Mouse (Mus musculus) midbrain, embryonic 14.5 days (tissue): ENCODE data around the gene Ndufs1. TPM values are rescaled to one million over a fixed set of nuclear protein-coding genes. Genes with fewer than 3 reads are reported as not detected.

Source experiments
- ATAC-seq: fragments of 200-750 bp; cut with Nextera tagmentation; 2 replicates; pipeline ENCODE4 v1.8.0; 2017; ENCODE audit warnings: moderate number of reproducible peaks, moderate library complexity; ENCODE audit not compliant: low FRiP score, low TSS enrichment
- DNase-seq: peaks from one replicate; pipeline ENCODE4 v3.0.0-alpha.2; 2015
- H3K27ac ChIP-seq: fragments of 300-500 bp; sonication (generic); replicated peaks from 2 replicates; pipeline ENCODE4 v1.5.1; 2014; ENCODE audit warnings: mild to moderate bottlenecking, low read depth, low read length, moderate library complexity
- H3K27me3 ChIP-seq: fragments of 300-500 bp; sonication (generic); 2 replicates; pipeline ENCODE4 v1.6.1; 2014; ENCODE audit warnings: low read length, control low read depth, mixed read lengths; ENCODE audit not compliant: control insufficient read depth, insufficient read depth
- H3K36me3 ChIP-seq: fragments of 300-500 bp; sonication (generic); 2 replicates; pipeline ENCODE4 v1.6.1; 2014; ENCODE audit warnings: low read length, control low read depth; ENCODE audit not compliant: control insufficient read depth, insufficient read depth
- H3K4me1 ChIP-seq: fragments of 300-500 bp; sonication (generic); 2 replicates; pipeline ENCODE4 v1.6.1; 2014; ENCODE audit warnings: mild to moderate bottlenecking, antibody characterized with exemption, low read length, control low read depth; ENCODE audit not compliant: control insufficient read depth, insufficient read depth
- H3K4me2 ChIP-seq: fragments of 300-500 bp; sonication (generic); 2 replicates; pipeline ENCODE4 v1.6.1; 2014; ENCODE audit warnings: mild to moderate bottlenecking, low read length, moderate library complexity
- H3K4me3 ChIP-seq: fragments of 300-500 bp; sonication (generic); replicated peaks from 2 replicates; pipeline ENCODE4 v1.5.1; 2014; ENCODE audit warnings: low read depth, low read length
- H3K9ac ChIP-seq: fragments of 300-500 bp; sonication (generic); replicated peaks from 2 replicates; pipeline ENCODE4 v1.6.1; 2014; ENCODE audit warnings: mild to moderate bottlenecking, low read length, moderate library complexity
- H3K9me3 ChIP-seq: fragments of 300-500 bp; sonication (generic); 2 replicates; pipeline ENCODE4 v1.6.1; 2016; ENCODE audit warnings: low read length, control low read depth, mixed read lengths; ENCODE audit not compliant: control insufficient read depth
- WGBS: fragments of 180-500 bp; shearing (Covaris S2); extraction: QIAGEN DNeasy Blood & Tissue Kit; methylation state at CpG from one replicate; pipeline ENCODE4 v1.1.7; 2014; 5-methylcytosine and 5-hydroxymethylcytosine counted together
- polyA plus RNA-seq: library from polyadenylated mRNA; unstranded; fragments of >200 nt; fragmentation: Nextera tagmentation; extraction: Ambion mirVana; gene quantifications from 2 replicates; pipeline ENCODE4 v1.2.1, GENCODE M21; 2014

Ndufs1 gene
- polyA plus RNA-seq, 1 experiment from 2014 or later: 136 TPM

DNA sequence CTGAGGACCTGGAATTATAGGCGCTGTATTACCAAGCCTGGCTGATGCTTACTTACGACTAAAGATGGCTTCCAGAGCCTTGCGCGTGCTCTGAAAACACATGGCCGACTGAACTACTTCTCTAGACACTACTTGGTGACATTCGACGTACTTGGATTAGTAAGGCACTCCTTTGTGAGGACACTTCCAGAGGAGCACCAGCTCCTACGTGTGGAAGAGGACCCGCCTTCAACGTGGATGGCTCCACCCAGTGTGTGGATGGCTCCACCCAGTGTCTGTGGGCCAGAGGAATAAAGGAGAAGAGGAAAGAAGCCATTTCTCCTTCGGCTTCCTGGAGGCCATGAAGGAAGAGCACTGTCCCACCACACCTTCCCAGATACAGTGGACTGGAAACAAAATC is 44.9 kb downstream of the Ndufs1 start:
- WGBS: 92% methylated on average over 11 of the region's 11 CpGs
- no peaks in the 10 kb centered on the region for H3K9me3 ChIP-seq
- no peak for DNase-seq
- ATAC-seq: no peak
- no peaks in the 10 kb centered on the region for H3K36me3 ChIP-seq
- no peaks in the 10 kb centered on the region for H3K4me1 ChIP-seq
- H3K4me2 ChIP-seq: no peak overlapping the region
- H3K9ac ChIP-seq: no peak overlapping the region
- no peak overlapping the region for H3K27ac ChIP-seq
- H3K4me3 ChIP-seq: no peak overlapping the region
- no peaks in the 10 kb centered on the region for H3K27me3 ChIP-seq

DNA sequence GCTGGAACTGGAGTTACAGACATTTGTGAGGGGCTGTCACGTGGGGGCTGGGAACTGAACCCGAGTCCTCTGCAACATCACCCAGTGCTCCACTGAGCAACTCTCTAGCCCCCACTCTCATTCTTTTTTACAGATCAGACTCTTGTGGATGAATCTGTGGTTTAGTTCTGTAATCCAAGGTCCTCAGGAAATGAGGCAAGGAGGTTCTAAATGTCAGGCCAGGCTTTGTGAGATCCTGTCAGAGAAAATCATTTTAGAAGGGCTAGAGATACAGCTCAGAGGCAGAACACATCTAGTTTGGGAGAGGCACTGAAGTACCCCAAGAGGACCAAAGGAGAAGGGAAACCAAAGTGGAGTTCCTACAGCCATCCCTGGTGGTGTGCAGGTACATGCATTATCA is 45.8 kb downstream of the Ndufs1 start:
- Histone ChIP-seq H3K4me3 (no peak overlapping the region), H3K9me3 (no peaks in the 10 kb centered on the region), H3K27me3 (no peaks in the 10 kb centered on the region), H3K9ac (no peak overlapping the region), H3K4me1 (no peaks in the 10 kb centered on the region), H3K4me2 (no peak overlapping the region), H3K27ac (no peak overlapping the region), H3K36me3 (peaks cover 4% of the 10 kb centered on the region; the same call in 1 of the 2 replicates)
- WGBS: 92% methylated on average over 2 of the region's 2 CpGs
- DNase-seq (no peak), ATAC-seq (no peak)

DNA sequence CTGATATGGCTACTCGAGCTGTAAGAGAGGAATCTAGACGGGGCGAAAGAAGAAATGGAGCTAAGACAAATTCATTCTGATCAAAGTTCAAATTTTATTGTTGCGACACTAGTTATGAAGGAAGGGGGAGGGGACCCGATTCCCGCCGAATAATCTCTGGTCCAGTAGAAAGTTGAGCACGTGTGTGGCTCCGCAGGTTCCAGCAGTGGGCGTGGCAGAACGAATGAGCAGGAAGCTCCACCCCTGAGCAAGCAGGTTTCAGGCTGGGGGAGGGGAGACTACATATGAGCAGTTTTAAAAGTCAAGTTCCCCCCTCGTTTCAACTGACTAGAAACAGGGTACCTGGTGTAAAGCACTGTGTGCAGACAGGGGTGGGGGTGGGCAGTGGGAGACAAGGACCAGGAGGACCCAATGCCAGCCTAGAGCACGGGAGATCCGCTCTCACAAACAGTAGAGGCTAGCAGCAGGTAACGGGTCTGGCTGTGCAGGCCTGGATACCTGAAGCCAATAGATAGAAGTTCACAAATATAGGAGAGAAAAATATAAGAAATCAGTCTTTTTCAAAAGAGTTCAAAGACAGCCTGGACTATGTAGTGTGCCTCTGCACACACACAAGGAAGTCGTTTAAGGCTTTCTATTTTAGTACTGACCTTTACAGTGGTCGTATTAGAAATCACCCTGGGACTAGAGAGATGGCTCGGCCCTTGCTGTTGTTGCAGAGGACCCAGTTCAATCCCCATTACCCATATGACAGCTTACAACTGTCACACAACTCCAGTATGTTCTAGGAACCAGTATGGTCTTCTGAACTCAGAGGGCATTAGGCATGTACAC is 46.6 kb downstream of the Ndufs1 start:
- Histone ChIP-seq H3K9me3 (no peaks in the 10 kb centered on the region), H3K9ac (no peak overlapping the region), H3K4me1 (no peaks in the 10 kb centered on the region), H3K4me2 (peak overlapping the region; percentile 48), H3K27ac (no peak overlapping the region), H3K27me3 (no peaks in the 10 kb centered on the region), H3K36me3 (peaks cover 11% of the 10 kb centered on the region; the same call in 1 of the 2 replicates), H3K4me3 (peak overlapping the region; percentile 5; the same call in 1 of the 2 replicates)
- 23% methylated on average over 18 of the region's 18 CpGs for WGBS
- ATAC-seq (no peak), DNase-seq (no peak)

DNA sequence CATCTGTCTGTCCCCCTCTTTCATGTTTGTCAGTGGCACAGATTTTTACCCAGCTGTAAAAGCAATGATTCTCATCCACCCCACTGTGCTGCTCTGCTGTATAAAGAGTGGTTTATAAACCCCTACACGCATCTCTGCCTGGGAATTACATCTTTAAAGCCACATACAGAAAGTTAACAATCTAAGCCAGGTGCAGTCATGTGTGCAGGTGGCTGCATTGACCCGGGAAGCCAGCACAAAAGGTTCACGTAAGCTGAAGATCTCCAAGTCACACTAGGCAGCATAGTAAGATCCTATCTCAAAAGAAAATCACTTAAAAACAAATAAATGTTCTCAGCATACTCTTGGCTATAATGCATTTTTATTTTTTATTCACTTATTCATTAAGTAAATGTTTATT is 47.4 kb downstream of the Ndufs1 start:
- Histone ChIP-seq H3K4me3 (no peak overlapping the region), H3K36me3 (peaks cover 14% of the 10 kb centered on the region; the same call in 1 of the 2 replicates), H3K9me3 (no peaks in the 10 kb centered on the region), H3K4me2 (peak overlapping the region; percentile 48), H3K27me3 (no peaks in the 10 kb centered on the region), H3K27ac (no peak overlapping the region), H3K9ac (no peak overlapping the region), H3K4me1 (no peaks in the 10 kb centered on the region)
- 13% methylated on average over 3 of the region's 3 CpGs for WGBS
- DNase-seq (no peak), ATAC-seq (no peak)

DNA sequence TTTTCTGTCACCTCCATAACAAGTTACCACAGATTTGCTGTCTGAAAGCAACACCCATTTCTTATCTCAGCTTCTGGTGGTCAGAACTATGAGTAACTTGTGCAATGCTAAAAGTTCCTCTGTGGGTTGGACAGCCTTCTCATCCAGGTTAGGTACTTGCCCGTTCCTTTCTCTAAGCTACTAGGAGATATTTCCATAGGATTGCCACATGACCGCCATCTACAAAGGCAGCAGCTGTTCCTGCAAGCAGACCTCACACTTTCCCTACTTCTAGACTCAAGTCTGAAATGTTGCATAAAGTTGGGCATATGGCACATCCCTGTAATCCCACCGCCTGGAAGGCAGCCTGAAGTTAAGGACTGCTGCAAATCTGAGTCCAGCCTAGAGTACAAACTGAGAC is 50.4 kb downstream of the Ndufs1 start:
- ATAC-seq: no peak
- peaks cover 26% of the 10 kb centered on the region for H3K36me3 ChIP-seq
- H3K9ac ChIP-seq: no peak overlapping the region
- H3K4me3 ChIP-seq: no peak overlapping the region
- no peak overlapping the region for H3K27ac ChIP-seq
- DNase-seq: no peak
- no peak overlapping the region for H3K4me2 ChIP-seq
- no peaks in the 10 kb centered on the region for H3K27me3 ChIP-seq
- H3K4me1 ChIP-seq: no peaks in the 10 kb centered on the region
- WGBS: 94% methylated on average over 3 of the region's 3 CpGs
- no peaks in the 10 kb centered on the region for H3K9me3 ChIP-seq

DNA sequence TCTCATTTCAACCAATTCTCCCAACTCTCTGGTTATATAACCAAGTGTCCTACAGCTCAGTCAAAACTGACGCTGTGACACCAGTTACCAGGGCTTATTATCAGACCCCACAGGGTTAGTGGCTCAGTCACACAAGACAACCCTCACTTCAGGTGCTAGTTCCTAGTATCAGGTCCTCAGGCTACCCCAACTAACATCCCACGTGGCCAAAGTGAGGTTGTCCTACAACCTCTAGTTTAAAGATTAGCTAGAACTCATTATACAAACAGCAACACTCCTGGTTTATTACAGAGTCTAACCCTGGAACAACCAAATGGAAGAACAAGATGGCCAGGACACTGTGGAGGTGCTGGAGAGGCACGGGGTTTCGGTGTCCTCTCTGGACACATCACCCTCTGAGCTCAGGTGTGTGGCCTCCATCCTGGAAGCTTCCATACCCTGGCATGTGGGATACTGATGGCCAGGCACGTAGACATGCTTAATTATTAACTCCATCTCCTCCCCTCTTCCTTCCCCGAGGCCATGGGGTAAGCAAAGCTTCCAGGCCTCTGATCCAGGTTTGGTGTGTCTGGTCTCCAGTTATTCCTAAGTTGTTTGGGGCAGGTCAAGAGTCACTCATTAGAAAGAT is 52.7 kb downstream of the Ndufs1 start:
- H3K9ac ChIP-seq: no peak overlapping the region
- H3K4me3 ChIP-seq: no peak overlapping the region
- H3K27ac ChIP-seq: no peak overlapping the region
- DNase-seq (no peak), ATAC-seq (no peak)
- WGBS: 85% methylated on average over 6 of the region's 6 CpGs
- H3K36me3 ChIP-seq: peaks cover 43% of the 10 kb centered on the region
- no peak overlapping the region for H3K4me2 ChIP-seq
- H3K27me3 ChIP-seq: no peaks in the 10 kb centered on the region
- H3K9me3 ChIP-seq: no peaks in the 10 kb centered on the region
- no peaks in the 10 kb centered on the region for H3K4me1 ChIP-seq

DNA sequence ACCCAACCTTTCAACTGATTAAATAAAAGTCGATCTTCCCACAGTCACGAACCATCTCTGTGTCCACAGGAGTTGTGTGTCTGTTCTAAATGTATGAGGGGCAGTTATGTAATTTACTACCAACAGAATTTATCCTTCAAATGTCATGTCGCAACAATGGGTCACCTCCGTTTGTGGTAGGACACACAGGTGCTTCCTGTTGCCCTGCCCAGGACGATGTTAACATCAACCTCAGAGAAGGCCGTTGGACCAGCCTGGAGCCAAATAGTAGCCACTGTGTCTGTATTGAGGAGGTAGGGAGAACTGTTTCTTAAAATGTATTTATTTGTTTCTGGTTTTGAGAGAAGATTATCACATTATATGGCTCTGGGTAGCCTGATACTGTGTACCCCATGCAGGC is 54.6 kb downstream of the Ndufs1 start:
- Histone ChIP-seq H3K9me3 (no peaks in the 10 kb centered on the region), H3K36me3 (peaks cover 46% of the 10 kb centered on the region), H3K9ac (no peak overlapping the region), H3K4me2 (no peak overlapping the region), H3K4me3 (no peak overlapping the region), H3K4me1 (no peaks in the 10 kb centered on the region), H3K27me3 (no peaks in the 10 kb centered on the region), H3K27ac (no peak overlapping the region)
- no peak for ATAC-seq
- no peak for DNase-seq
- 95% methylated on average over 6 of the region's 6 CpGs for WGBS

DNA sequence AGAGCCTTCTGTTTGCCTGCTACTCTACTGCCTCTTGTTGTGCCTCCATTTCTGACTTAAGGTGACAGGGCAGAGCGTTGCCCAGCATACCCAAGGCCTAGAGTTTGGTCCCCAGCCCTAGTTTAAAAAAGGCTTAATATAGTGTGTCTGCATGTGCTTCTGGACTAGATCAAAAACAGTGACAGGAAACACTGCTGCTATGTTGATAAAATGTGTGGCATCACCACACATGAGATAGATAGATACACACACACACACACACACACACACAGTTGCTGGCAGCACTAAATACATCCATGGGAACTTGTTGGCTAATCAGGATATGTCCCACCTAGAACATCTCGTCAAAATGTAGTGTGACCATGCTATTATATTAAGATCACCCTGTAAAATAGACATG is 56.3 kb downstream of the Ndufs1 start:
- ATAC-seq: no peak
- Histone ChIP-seq H3K9ac (no peak overlapping the region), H3K9me3 (no peaks in the 10 kb centered on the region), H3K27ac (no peak overlapping the region), H3K4me3 (no peak overlapping the region), H3K27me3 (no peaks in the 10 kb centered on the region), H3K36me3 (peaks cover 38% of the 10 kb centered on the region), H3K4me1 (peaks cover 10% of the 10 kb centered on the region), H3K4me2 (no peak overlapping the region)
- 96% methylated on average over 2 of the region's 2 CpGs for WGBS
- DNase-seq: no peak

DNA sequence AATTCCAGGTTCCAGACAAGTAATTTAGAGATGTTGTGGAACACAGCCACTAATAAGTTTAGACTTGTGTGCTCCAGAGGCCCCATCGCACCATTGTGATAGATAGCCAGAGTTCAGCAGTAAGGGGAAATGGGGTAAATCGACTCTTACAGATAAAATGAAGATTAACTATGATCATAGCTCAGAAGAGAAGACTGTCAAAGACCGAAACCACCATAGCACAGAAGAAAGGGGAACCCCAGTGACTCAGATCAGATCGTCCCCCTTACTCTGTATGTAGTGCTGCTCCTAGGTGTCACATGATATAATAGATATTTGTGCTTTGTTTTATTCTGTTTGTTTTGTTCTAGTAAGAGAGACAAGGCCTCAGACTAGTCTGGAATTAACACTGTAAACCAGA is 57.0 kb downstream of the Ndufs1 start:
- H3K4me1 ChIP-seq: peaks cover 10% of the 10 kb centered on the region
- WGBS: 96% methylated on average over 4 of the region's 4 CpGs
- H3K36me3 ChIP-seq: peaks cover 34% of the 10 kb centered on the region
- H3K27ac ChIP-seq: no peak overlapping the region
- no peak overlapping the region for H3K4me3 ChIP-seq
- DNase-seq (no peak), ATAC-seq (no peak)
- no peaks in the 10 kb centered on the region for H3K27me3 ChIP-seq
- H3K4me2 ChIP-seq: no peak overlapping the region
- H3K9me3 ChIP-seq: no peaks in the 10 kb centered on the region
- no peak overlapping the region for H3K9ac ChIP-seq
